8 mouse cellular contexts compared by ENCODE assay signal in genomic region chr17:31384968-31385627, GRCm38 (mm10). TPM values are rescaled to one million over a fixed set of nuclear protein-coding genes. Genes with fewer than 3 reads are reported as not detected.
A peak's percentile ranks its signal among the peaks of the same experiment; 100 is the strongest.
DNase-seq lines count a peak whose midpoint lies in the region; ATAC-seq and TF ChIP-seq lines count a peak whose summit lies in the region.

No protein-coding gene starts in this region.

- H3K9ac ChIP-seq in embryonic facial prominence, embryonic 14.5 days (ENCODE audit: low read depth, low read length) = no peak overlapping the region
- H3K9ac ChIP-seq in heart, embryonic 16.5 days (ENCODE audit: low read length) = no peak overlapping the region
- no peak overlapping the region for H3K9ac ChIP-seq in stomach, postnatal 0 days (ENCODE audit: low read length)

- H3K4me2 ChIP-seq in embryonic facial prominence, embryonic 14.5 days (ENCODE audit: low read depth, low read length) = peak overlapping the region; percentile 88
- peak overlapping the region; percentile 86; the same call in 1 of the 2 replicates for H3K4me2 ChIP-seq in heart, embryonic 16.5 days (ENCODE audit: low read depth, low read length)
- 0 out of 2 replicates have a peak overlapping the region, but pooled peaks have one; percentile 93 for H3K4me2 ChIP-seq in stomach, postnatal 0 days (replicated peaks; ENCODE audit: low read depth)

- H3K27me3 ChIP-seq in embryonic facial prominence, embryonic 14.5 days (replicated peaks; ENCODE audit: control insufficient read depth, insufficient read depth, low read length) = no peaks in the 10 kb centered on the region
- peaks cover 16% of the 10 kb centered on the region for H3K27me3 ChIP-seq in heart, embryonic 16.5 days (ENCODE audit: control insufficient read depth, insufficient read depth, low read length)
- no peaks in the 10 kb centered on the region for H3K27me3 ChIP-seq in stomach, postnatal 0 days (ENCODE audit: control insufficient read depth, insufficient read depth, low read length)

- WGBS in embryonic facial prominence, embryonic 14.5 days = 4% methylated on average over 8 of the region's 8 CpGs
- 17% methylated on average over 8 of the region's 8 CpGs for WGBS in heart, embryonic 16.5 days
- 25% methylated on average over 8 of the region's 8 CpGs for WGBS in stomach, postnatal 0 days

- TF ChIP-seq CTCF in stomach, postnatal 0 days (IDR thresholded peaks at IDR 0.05; ENCODE audit: low read depth) = no peak

- ATAC-seq in embryonic facial prominence, embryonic 14.5 days (ENCODE audit: low read depth) = no peak
- ATAC-seq in heart, embryonic 16.5 days (replicated peaks; ENCODE audit: extremely low read depth, insufficient read depth, low FRiP score) = peak; percentile 55
- ATAC-seq in stomach, postnatal 0 days (ENCODE audit: low FRiP score, low TSS enrichment) = no peak; the same call in 1 of the 2 replicates
- ATAC-seq in CD4-positive, CD25-positive, alpha-beta regulatory T cell, adult 4 months = no peak

- no peak overlapping the region for H3K4me3 ChIP-seq in embryonic facial prominence, embryonic 14.5 days (ENCODE audit: low read depth, low read length)
- H3K4me3 ChIP-seq in heart, embryonic 16.5 days (ENCODE audit: low read length) = no peak overlapping the region
- no peak overlapping the region for H3K4me3 ChIP-seq in stomach, postnatal 0 days (ENCODE audit: low read depth, low read length)

- H3K4me1 ChIP-seq in embryonic facial prominence, embryonic 14.5 days (ENCODE audit: control insufficient read depth, insufficient read depth, low read length) = peaks cover 31% of the 10 kb centered on the region
- peaks cover 14% of the 10 kb centered on the region for H3K4me1 ChIP-seq in heart, embryonic 16.5 days (ENCODE audit: control insufficient read depth, insufficient read depth, low read length)
- peaks cover 13% of the 10 kb centered on the region for H3K4me1 ChIP-seq in stomach, postnatal 0 days (replicated peaks; ENCODE audit: control insufficient read depth, insufficient read depth)

- TF ChIP-seq EP300 in stomach, postnatal 0 days (optimal IDR thresholded peaks at IDR 0.05) = no peak

- H3K27ac ChIP-seq in embryonic facial prominence, embryonic 14.5 days (replicated peaks; ENCODE audit: low read depth, low read length) = peak overlapping the region; percentile 68
- peak overlapping the region; percentile 74 for H3K27ac ChIP-seq in heart, embryonic 16.5 days (ENCODE audit: low read length)
- peak overlapping the region; percentile 35; the same call in 1 of the 2 replicates for H3K27ac ChIP-seq in stomach, postnatal 0 days (replicated peaks)

- no peaks in the 10 kb centered on the region for H3K9me3 ChIP-seq in embryonic facial prominence, embryonic 14.5 days (ENCODE audit: control insufficient read depth, low read length)
- no peaks in the 10 kb centered on the region for H3K9me3 ChIP-seq in heart, embryonic 16.5 days (replicated peaks; ENCODE audit: control insufficient read depth, low read length)
- no peaks in the 10 kb centered on the region for H3K9me3 ChIP-seq in stomach, postnatal 0 days (ENCODE audit: control insufficient read depth, low read length)

- no peaks in the 10 kb centered on the region for H3K36me3 ChIP-seq in embryonic facial prominence, embryonic 14.5 days (ENCODE audit: control insufficient read depth, insufficient read depth, low read length)
- no peaks in the 10 kb centered on the region for H3K36me3 ChIP-seq in heart, embryonic 16.5 days (ENCODE audit: control insufficient read depth, insufficient read depth)
- no peaks in the 10 kb centered on the region for H3K36me3 ChIP-seq in stomach, postnatal 0 days (ENCODE audit: control insufficient read depth, insufficient read depth, low read length)

- DNase-seq in R1 (ENCODE audit: low read depth, low spot score) = peak; percentile 89
- DNase-seq in embryonic facial prominence, embryonic 14.5 days (ENCODE audit: low spot score) = peak; percentile 82
- peak; percentile 59 for DNase-seq in lung, postnatal 10 days
- DNase-seq in stomach, postnatal 0 days (ENCODE audit: low spot score) = peak; percentile 21
- DNase-seq in cerebellum, postnatal 4 days (ENCODE audit: low spot score in 2 of 2) = no peak
- no peak for DNase-seq in thymus, adult 18-20 months

RNA-seq across cellular contexts. Expression of gene Pde9a, which starts 0.9 kb away (rescaled TPM):
- polyA plus RNA-seq in embryonic facial prominence, embryonic 14.5 days (2014; fragmentation: Nextera tagmentation; extraction: Ambion mirVana) = 14.5 and 18.7 TPM in 2 replicates
- 7.4 and 7.9 TPM in 2 replicates for polyA plus RNA-seq in heart, embryonic 16.5 days (2015; fragmentation: Nextera tagmentation; extraction: Ambion mirVana)
- 11.6 and 12.1 TPM in 2 replicates for polyA plus RNA-seq in stomach, postnatal 0 days (2015; fragmentation: Nextera tagmentation; extraction: Ambion mirVana)
- not detected for polyA plus RNA-seq in CD4-positive, CD25-positive, alpha-beta regulatory T cell, adult 4 months (2017; shearing (Covaris generic))

Comparison
In these comparisons a context has a peak if more than half of its experiments do, and no peak if none do; other contexts are left out.
1. DNase-seq: peak in R1 (single experiment), embryonic facial prominence, embryonic 14.5 days (single experiment), lung, postnatal 10 days (single experiment) and stomach, postnatal 0 days (single experiment); none in cerebellum, postnatal 4 days (0 of 2) and thymus, adult 18-20 months (0 of 2).
2. Peak in every context shown above with its lines, with median percentiles within 50 percentile points of each other: H3K27ac ChIP-seq and H3K4me2 ChIP-seq.